Mouse (Mus musculus): ENCODE data around the gene Ttk.

The Ttk gene

DNA sequence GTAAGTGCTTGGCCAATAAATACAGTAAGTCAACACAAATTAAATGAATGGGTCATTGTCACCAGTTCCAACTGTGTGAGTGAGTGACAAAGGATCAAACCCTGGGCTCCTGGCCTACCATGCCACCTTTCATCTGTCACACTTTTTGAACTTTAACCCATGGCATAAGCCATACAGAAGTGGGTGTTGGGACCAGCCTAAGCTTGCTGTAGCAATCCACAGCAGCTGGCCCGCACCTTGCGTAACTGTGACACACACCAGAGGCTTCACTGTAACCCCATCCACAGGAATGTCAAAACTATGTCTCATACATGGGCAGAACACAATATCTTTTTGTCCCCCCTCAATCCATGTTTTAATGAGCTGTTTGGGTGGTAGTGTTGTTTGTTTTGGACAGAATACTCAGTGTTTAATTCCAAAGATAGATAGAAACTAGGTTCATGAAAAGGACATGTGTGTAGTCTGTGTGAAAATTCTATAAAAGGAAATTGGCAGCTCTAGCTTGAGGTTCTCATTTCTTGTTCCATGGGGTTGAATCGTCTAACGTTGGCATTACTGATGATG, 59.4 kb downstream of the Ttk start:
- no peak for DNase-seq (ENCODE audit: low spot score in 2 of 2)

DNA sequence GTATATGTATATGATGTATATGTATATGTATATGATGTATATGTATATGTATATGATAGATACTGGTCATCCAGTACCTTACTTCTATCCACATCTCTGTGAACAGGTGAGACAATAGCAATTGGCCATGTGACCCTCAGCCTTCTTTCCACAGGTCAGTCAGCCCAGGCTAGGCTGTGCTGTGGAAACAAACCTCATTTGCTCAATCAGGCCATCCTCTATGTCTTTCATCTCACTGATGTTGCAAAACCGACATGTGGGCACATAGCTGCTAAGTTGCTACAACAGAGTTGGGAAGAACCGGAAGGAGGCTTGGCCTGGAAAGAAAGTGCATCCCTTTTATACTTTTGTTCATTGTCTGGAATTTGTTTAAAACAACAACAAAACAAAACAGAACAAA, 67.6 kb downstream of the Ttk start:
- DNase-seq (ENCODE audit: low spot score in 2 of 2) = no peak

DNA sequence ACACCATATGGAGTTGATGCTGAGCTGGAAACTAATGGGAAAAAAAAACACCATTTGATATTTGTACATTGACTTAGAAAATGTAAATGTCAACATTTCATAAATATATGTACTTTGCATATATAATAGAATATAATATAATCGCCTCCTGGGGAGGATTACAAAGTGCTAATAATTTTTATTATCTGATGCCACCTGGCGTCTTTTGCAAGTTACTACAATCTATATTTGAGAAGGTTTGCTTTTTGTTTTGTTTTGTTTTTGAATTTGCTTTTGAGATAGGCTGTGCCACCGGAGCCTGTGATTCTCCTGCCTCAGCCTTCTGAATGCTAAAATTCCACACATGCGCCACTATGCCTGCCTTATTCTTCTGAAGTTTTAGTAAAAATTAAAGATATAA, 71.3 kb downstream of the Ttk start:
- no peak for DNase-seq (ENCODE audit: low spot score in 2 of 2)

DNA sequence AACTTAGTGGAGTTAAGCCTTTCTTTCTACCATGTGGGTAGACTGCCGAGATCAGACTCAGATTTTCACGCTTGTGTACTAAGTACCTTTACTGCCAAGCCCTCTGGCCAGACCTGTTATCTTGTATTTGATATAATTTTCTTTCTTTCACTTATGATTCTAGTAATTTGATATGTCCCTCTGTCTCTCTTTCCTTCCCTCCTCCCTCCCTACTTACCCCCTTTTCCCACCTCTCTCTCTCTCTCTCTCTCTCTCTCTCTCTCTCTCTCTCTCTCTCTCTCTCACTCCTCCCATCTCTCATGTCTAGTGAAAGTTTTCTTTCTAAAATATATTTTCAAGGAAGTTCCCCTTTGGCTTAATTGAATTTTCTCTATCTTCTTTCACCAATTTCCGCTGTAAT, 72.5 kb downstream of the Ttk start:
- DNase-seq (ENCODE audit: low spot score in 2 of 2) = no peak

DNA sequence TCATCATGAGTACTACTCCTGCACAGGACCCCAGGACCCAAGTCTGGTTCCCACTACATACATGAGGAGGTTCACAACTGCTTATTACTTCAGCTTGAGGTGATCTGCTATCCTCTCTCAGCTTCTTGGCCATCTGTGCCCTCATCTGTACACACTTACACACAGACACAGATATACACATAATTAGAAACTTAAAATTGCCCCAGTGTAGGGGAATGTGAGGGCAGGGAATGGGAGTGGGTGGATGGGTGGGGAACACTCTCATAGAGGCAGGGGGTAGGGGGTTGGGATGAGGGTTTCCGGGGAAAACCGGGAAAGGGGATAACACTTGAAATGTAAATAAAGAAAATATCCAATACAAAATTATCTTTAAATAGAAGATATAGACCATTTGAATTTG, 75.3 kb downstream of the Ttk start:
- DNase-seq (ENCODE audit: low spot score in 2 of 2) = no peak

DNA sequence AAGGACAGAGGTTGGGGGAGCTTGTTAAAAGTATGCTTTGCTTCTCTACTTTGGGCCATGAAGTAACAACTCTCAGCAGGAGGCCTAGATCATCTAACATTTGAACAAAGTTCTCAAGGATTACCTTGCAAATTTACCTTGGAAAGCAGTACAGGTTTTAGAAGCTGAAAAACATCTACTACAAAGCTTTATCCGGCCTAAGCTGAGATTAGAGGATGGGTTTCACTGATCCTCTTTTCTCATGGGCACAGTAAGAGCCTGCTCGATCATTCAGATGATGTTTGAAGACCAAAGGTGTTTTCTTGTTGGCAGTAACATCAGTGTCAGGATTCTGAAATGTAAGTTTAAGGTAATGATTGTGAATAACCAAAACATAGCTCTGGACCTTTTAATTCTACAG, 76.4 kb downstream of the Ttk start:
- DNase-seq (ENCODE audit: low spot score in 2 of 2) = no peak

Measured in frontal cortex, postnatal 14 days (tissue).